Mouse (Mus musculus): ENCODE data around the gene Ift57. TPM values are rescaled to one million over a fixed set of nuclear protein-coding genes. Genes with fewer than 3 reads are reported as not detected.

The Ift57 gene
- polyA plus RNA-seq, 1 experiment from 2014 or later = 3.9 TPM

DNA sequence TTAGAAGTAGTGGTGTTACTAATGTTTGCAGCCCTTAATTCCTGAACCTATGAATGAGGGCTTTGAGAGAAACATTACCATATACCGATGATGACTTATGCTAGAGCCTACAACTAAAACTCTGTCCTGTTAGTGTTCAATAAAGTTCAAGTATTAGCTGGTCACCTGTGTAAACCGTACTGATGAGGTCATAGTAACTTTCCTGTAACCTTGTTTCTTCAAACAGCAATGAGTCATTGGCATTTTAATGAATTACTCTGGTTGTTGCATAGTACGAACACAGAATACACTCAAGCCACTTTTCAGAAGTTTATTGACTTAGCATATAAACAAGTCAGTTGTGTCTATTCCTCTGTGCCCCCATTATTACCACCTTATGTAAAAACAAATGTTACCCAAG, 11.2 kb downstream of the Ift57 start:
- Histone ChIP-seq H3K27ac (replicated peaks) (no peak overlapping the region), H3K4me2 (no peak overlapping the region), H3K9ac (no peak overlapping the region), H3K36me3 (replicated peaks) (no peaks in the 10 kb centered on the region), H3K27me3 (no peaks in the 10 kb centered on the region), H3K9me3 (replicated peaks) (no peaks in the 10 kb centered on the region), H3K4me1 (replicated peaks) (no peaks in the 10 kb centered on the region; the same call in 1 of the 2 replicates), H3K4me3 (replicated peaks) (no peak overlapping the region)
- 79% methylated on average over 3 of the region's 3 CpGs for WGBS (ENCODE audit: insufficient replicate concordance)
- ATAC-seq (ENCODE audit: insufficient read depth) = no peak

- 60% methylated on average over 3 of the region's 3 CpGs for WGBS (ENCODE audit: insufficient replicate concordance)
- Histone ChIP-seq H3K36me3 (replicated peaks) (no peaks in the 10 kb centered on the region), H3K9me3 (replicated peaks) (no peaks in the 10 kb centered on the region), H3K4me1 (replicated peaks) (no peaks in the 10 kb centered on the region), H3K27ac (replicated peaks) (no peak overlapping the region), H3K4me3 (replicated peaks) (no peak overlapping the region), H3K27me3 (no peaks in the 10 kb centered on the region), H3K9ac (no peak overlapping the region), H3K4me2 (no peak overlapping the region)
- ATAC-seq (ENCODE audit: insufficient read depth) = no peak
Measured at GRCm38 (mm10) chr16:49713302-49713701, 14.3 kb downstream of the Ift57 start.

DNA sequence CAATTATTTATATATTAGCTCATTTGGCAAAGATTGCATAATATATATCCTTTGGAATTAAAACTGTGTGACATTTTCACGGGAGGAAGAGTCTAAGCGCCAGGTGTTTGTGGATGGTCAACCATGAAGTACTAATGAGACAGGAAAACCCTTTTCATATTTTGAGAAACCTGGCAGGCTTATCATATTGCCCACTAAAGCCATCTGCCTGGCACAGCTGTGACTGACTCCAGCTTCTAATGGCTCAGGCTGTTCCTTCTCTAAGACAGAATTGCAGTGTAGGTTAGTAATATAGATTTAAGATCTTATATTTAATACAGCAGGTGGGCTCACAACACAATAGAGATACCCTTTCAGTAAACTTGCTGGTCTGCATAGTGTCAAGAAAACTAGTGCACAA, 21.6 kb downstream of the Ift57 start:
- Histone ChIP-seq H3K9me3 (replicated peaks) (no peaks in the 10 kb centered on the region), H3K4me3 (replicated peaks) (no peak overlapping the region), H3K4me2 (no peak overlapping the region), H3K9ac (no peak overlapping the region), H3K4me1 (replicated peaks) (peaks cover 5% of the 10 kb centered on the region; the same call in 1 of the 2 replicates), H3K27ac (replicated peaks) (no peak overlapping the region), H3K36me3 (replicated peaks) (no peaks in the 10 kb centered on the region), H3K27me3 (no peaks in the 10 kb centered on the region)
- WGBS (ENCODE audit: insufficient replicate concordance) = 56% methylated on average over 2 of the region's 2 CpGs
- no peak for ATAC-seq (ENCODE audit: insufficient read depth)

- Histone ChIP-seq H3K9ac (no peak overlapping the region), H3K27ac (replicated peaks) (no peak overlapping the region), H3K4me2 (no peak overlapping the region), H3K9me3 (replicated peaks) (no peaks in the 10 kb centered on the region), H3K27me3 (no peaks in the 10 kb centered on the region), H3K4me3 (replicated peaks) (no peak overlapping the region), H3K4me1 (replicated peaks) (peaks cover 6% of the 10 kb centered on the region), H3K36me3 (replicated peaks) (no peaks in the 10 kb centered on the region)
- 54% methylated on average over 5 of the region's 5 CpGs for whole genome bisulfite sequencing (ENCODE audit: insufficient replicate concordance)
- ATAC-seq (ENCODE audit: insufficient read depth) = no peak
Measured at GRCm38 (mm10) chr16:49721678-49722077, 22.6 kb downstream of the Ift57 start.

GRCm38 (mm10) chr16:49723222-49723621, 24.2 kb downstream of the Ift57 start:
- Histone ChIP-seq H3K27ac (replicated peaks) (no peak overlapping the region), H3K27me3 (no peaks in the 10 kb centered on the region), H3K9me3 (replicated peaks) (no peaks in the 10 kb centered on the region), H3K4me2 (no peak overlapping the region), H3K36me3 (replicated peaks) (no peaks in the 10 kb centered on the region), H3K4me1 (replicated peaks) (peaks cover 8% of the 10 kb centered on the region), H3K9ac (no peak overlapping the region), H3K4me3 (replicated peaks) (no peak overlapping the region)
- WGBS (ENCODE audit: insufficient replicate concordance) = 53% methylated on average over 4 of the region's 4 CpGs
- ATAC-seq (ENCODE audit: insufficient read depth) = no peak

DNA sequence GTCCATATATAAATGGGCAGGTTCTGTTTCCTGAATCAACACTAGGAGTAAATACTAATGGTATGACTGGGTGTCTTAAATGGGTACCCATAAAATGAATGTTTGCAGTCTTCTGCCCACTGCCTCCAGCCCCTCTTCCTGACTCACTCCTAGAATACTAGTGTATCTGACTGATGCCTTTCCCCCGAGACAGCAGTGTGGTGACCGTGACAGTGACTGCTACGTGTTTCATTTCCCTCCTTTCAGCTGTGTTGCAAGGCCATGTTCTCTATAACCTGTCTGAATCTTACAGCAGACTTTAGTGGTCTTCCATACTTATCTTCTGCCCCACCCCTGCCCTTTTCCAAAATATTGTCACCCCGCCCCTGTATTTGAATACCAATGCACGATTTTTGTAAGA, 25.2 kb downstream of the Ift57 start:
- no peak for ATAC-seq (ENCODE audit: insufficient read depth)
- WGBS (ENCODE audit: insufficient replicate concordance) = 68% methylated on average over 5 of the region's 5 CpGs
- Histone ChIP-seq H3K9me3 (replicated peaks) (no peaks in the 10 kb centered on the region), H3K4me1 (replicated peaks) (peaks cover 8% of the 10 kb centered on the region), H3K4me3 (replicated peaks) (no peak overlapping the region), H3K36me3 (replicated peaks) (no peaks in the 10 kb centered on the region), H3K4me2 (no peak overlapping the region), H3K27ac (replicated peaks) (no peak overlapping the region), H3K27me3 (no peaks in the 10 kb centered on the region), H3K9ac (no peak overlapping the region)

GRCm38 (mm10) chr16:49724931-49725330, 25.9 kb downstream of the Ift57 start:
- Histone ChIP-seq H3K27me3 (no peaks in the 10 kb centered on the region), H3K27ac (replicated peaks) (no peak overlapping the region), H3K4me3 (replicated peaks) (no peak overlapping the region), H3K9me3 (replicated peaks) (no peaks in the 10 kb centered on the region), H3K9ac (no peak overlapping the region), H3K4me2 (no peak overlapping the region), H3K36me3 (replicated peaks) (no peaks in the 10 kb centered on the region), H3K4me1 (replicated peaks) (peaks cover 8% of the 10 kb centered on the region)
- WGBS (ENCODE audit: insufficient replicate concordance) = 40% methylated on average over 2 of the region's 2 CpGs
- no peak for ATAC-seq (ENCODE audit: insufficient read depth)

DNA sequence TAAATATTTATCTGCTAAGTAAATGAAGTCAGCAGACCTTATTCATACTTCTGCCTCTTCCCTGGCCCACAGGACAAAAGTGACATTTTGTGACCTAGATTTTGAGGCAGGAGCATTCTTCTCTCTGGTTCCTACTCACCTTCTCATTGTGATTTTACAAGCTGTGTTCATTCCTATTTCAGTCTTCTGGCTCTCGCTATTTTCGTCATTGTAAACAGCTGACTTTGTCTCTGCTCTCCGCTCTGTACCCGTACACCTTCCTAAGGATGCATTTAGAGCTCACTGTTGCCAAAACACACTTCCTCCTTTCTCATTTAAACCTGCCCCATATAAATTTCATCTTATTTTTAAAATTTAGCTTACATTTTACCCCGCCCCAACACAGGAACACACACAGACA, 26.4 kb downstream of the Ift57 start:
- no peak for ATAC-seq (ENCODE audit: insufficient read depth)
- Histone ChIP-seq H3K9me3 (replicated peaks) (no peaks in the 10 kb centered on the region), H3K9ac (no peak overlapping the region), H3K4me3 (replicated peaks) (no peak overlapping the region), H3K4me2 (no peak overlapping the region), H3K27ac (replicated peaks) (no peak overlapping the region), H3K4me1 (replicated peaks) (peaks cover 8% of the 10 kb centered on the region), H3K27me3 (no peaks in the 10 kb centered on the region), H3K36me3 (replicated peaks) (no peaks in the 10 kb centered on the region)
- 73% methylated on average over 5 of the region's 5 CpGs for WGBS (ENCODE audit: insufficient replicate concordance)

- Histone ChIP-seq H3K27ac (replicated peaks) (no peak overlapping the region), H3K4me3 (replicated peaks) (no peak overlapping the region), H3K4me2 (no peak overlapping the region), H3K36me3 (replicated peaks) (no peaks in the 10 kb centered on the region), H3K4me1 (replicated peaks) (peaks cover 8% of the 10 kb centered on the region), H3K9ac (no peak overlapping the region), H3K27me3 (no peaks in the 10 kb centered on the region), H3K9me3 (replicated peaks) (no peaks in the 10 kb centered on the region)
- no peak for ATAC-seq (ENCODE audit: insufficient read depth)
- 63% methylated on average over 3 of the region's 3 CpGs for WGBS (ENCODE audit: insufficient replicate concordance)
Measured at GRCm38 (mm10) chr16:49726216-49726615, 27.2 kb downstream of the Ift57 start.

DNA sequence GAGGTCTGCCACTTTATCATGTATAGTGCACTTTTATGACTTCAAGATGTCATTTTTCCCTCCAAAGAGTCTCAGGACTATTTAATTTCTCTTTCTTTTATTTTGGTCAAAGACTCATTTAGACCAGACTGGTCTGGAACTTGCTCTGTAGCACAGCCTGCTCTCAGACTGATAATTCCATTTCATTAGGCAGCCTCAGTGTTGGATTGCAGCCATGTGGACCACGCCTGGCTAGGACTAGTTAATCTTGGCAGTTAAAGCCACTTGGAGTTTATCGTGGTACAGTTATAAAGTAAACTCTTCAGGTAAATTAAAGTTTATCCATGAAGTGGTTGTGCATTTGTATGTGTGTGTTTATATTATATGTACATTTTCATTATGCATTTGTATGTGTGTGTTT, 27.7 kb downstream of the Ift57 start:
- no peaks in the 10 kb centered on the region for H3K27me3 ChIP-seq
- no peak overlapping the region for H3K4me3 ChIP-seq (replicated peaks)
- 37% methylated on average over 2 of the region's 2 CpGs for WGBS (ENCODE audit: insufficient replicate concordance)
- no peak overlapping the region for H3K4me2 ChIP-seq
- peak; percentile 56; the same call in 1 of the 2 replicates for ATAC-seq (ENCODE audit: insufficient read depth)
- no peak overlapping the region for H3K9ac ChIP-seq
- peaks cover 8% of the 10 kb centered on the region for H3K4me1 ChIP-seq (replicated peaks)
- no peak overlapping the region for H3K27ac ChIP-seq (replicated peaks)
- H3K9me3 ChIP-seq (replicated peaks) = no peaks in the 10 kb centered on the region
- H3K36me3 ChIP-seq (replicated peaks) = no peaks in the 10 kb centered on the region

DNA sequence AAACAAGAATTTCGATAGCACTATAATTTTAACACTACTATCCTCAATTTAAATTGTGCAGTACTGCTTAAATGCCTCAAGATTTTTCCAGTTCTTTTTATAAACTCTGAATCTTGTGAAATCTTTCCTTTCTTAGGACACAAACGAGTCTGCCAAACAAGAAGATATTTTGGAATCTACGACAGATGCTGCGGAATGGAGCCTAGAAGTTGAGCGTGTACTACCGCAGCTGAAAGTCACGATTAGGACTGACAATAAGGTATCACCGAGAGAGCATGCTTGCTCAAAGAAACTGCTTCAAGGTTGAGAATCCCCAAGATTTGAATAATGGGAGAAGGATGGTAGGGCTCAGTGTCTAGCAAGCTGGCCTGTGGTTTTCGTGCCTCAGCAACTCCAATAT, 37.5 kb downstream of the Ift57 start:
- Histone ChIP-seq H3K4me2 (no peak overlapping the region), H3K9me3 (replicated peaks) (no peaks in the 10 kb centered on the region), H3K27me3 (no peaks in the 10 kb centered on the region), H3K9ac (no peak overlapping the region), H3K36me3 (replicated peaks) (no peaks in the 10 kb centered on the region), H3K4me1 (replicated peaks) (no peaks in the 10 kb centered on the region), H3K4me3 (replicated peaks) (no peak overlapping the region), H3K27ac (replicated peaks) (no peak overlapping the region)
- ATAC-seq (ENCODE audit: insufficient read depth) = no peak
- 79% methylated on average over 9 of the region's 9 CpGs for WGBS (ENCODE audit: insufficient replicate concordance)

GRCm38 (mm10) chr16:49747360-49747759, 48.3 kb downstream of the Ift57 start:
- H3K9ac ChIP-seq = no peak overlapping the region
- no peak overlapping the region for H3K4me3 ChIP-seq (replicated peaks)
- no peaks in the 10 kb centered on the region for H3K9me3 ChIP-seq (replicated peaks)
- H3K4me1 ChIP-seq (replicated peaks) = no peaks in the 10 kb centered on the region
- no peak overlapping the region for H3K27ac ChIP-seq (replicated peaks)
- no peaks in the 10 kb centered on the region for H3K36me3 ChIP-seq (replicated peaks)
- no peak overlapping the region for H3K4me2 ChIP-seq
- ATAC-seq (ENCODE audit: insufficient read depth) = no peak
- H3K27me3 ChIP-seq = no peaks in the 10 kb centered on the region
- 85% methylated on average over 2 of the region's 2 CpGs for WGBS (ENCODE audit: insufficient replicate concordance)
